Mouse (Mus musculus): ENCODE results near the gene Frs2. TPM values are rescaled to one million over a fixed set of nuclear protein-coding genes. Genes with fewer than 3 reads are reported as not detected.
"Not testable (repeated sequence)": the region's sequence is repeated elsewhere in the genome, so short reads cannot be mapped to it uniquely, and the experiment has no call there.

Gene Frs2
- polyA plus RNA-seq, 2 experiments = 8.8 to 9.2 TPM

GRCm38 (mm10) chr10:117042295-117042694, 106.0 kb downstream of the Frs2 start:
- no peak for TF ChIP-seq EP300 (IDR thresholded peaks at IDR 0.05; ENCODE audit: low read depth)
- no peak for TF ChIP-seq CTCF (IDR thresholded peaks at IDR 0.05; ENCODE audit: low read depth)
- ATAC-seq (ENCODE audit: insufficient read depth) = no peak
- Histone ChIP-seq H3K27ac (no peak overlapping the region), H3K4me2 (ENCODE audit: low read depth) (no peak overlapping the region), H3K27me3 (ENCODE audit: control insufficient read depth, insufficient read depth, low read length) (no peaks in the 10 kb centered on the region), H3K9me3 (ENCODE audit: control insufficient read depth, low read length) (no peaks in the 10 kb centered on the region), H3K9ac (replicated peaks) (no peak overlapping the region), H3K4me3 (ENCODE audit: insufficient read depth in 1 of 2, low read depth in 2 of 2, low read length in 2 of 2) (no peak overlapping the region), H3K36me3 (replicated peaks; ENCODE audit: control insufficient read depth, insufficient read depth, low read depth) (no peaks in the 10 kb centered on the region), H3K4me1 (replicated peaks; ENCODE audit: control insufficient read depth in 2 of 2, insufficient read depth in 2 of 2, low read length in 1 of 2) (peaks cover 0 to 3% of the 10 kb centered on the region in 2 experiments; a peak in 2 of 4 replicates)
- 44% methylated on average over 14 of the region's 14 CpGs for WGBS (ENCODE audit: insufficient replicate concordance)
- DNase-seq (ENCODE audit: low read depth in 3 of 3, low spot score in 3 of 3) = no peak

- 60% methylated on average over 6 of the region's 6 CpGs for WGBS (ENCODE audit: insufficient replicate concordance)
- no peak for ATAC-seq (ENCODE audit: insufficient read depth)
- H3K36me3 ChIP-seq (replicated peaks; ENCODE audit: control insufficient read depth, insufficient read depth, low read depth) = no peaks in the 10 kb centered on the region
- H3K9me3 ChIP-seq (ENCODE audit: control insufficient read depth, low read length) = no peaks in the 10 kb centered on the region
- no peak overlapping the region for H3K4me2 ChIP-seq (ENCODE audit: low read depth)
- no peak overlapping the region for H3K27ac ChIP-seq
- no peaks in the 10 kb centered on the region for H3K27me3 ChIP-seq (ENCODE audit: control insufficient read depth, insufficient read depth, low read length)
- no peak for TF ChIP-seq EP300 (IDR thresholded peaks at IDR 0.05; ENCODE audit: low read depth)
- TF ChIP-seq CTCF (IDR thresholded peaks at IDR 0.05; ENCODE audit: low read depth) = peak; percentile 17; the same call in 1 of the 2 replicates
- DNase-seq (ENCODE audit: low read depth in 3 of 3, low spot score in 3 of 3) = no peak
- H3K9ac ChIP-seq (replicated peaks) = no peak overlapping the region
- no peak overlapping the region for H3K4me3 ChIP-seq (ENCODE audit: insufficient read depth in 1 of 2, low read depth in 2 of 2, low read length in 2 of 2)
- peaks cover 0 to 3% of the 10 kb centered on the region in 2 experiments; a peak in 2 of 4 replicates for H3K4me1 ChIP-seq (replicated peaks; ENCODE audit: control insufficient read depth in 2 of 2, insufficient read depth in 2 of 2, low read length in 1 of 2)
Measured at GRCm38 (mm10) chr10:117040355-117040754, 108.0 kb downstream of the Frs2 start.

GRCm38 (mm10) chr10:117033785-117034184, 114.5 kb downstream of the Frs2 start:
- H3K27me3 ChIP-seq (ENCODE audit: control insufficient read depth, insufficient read depth, low read length) = no peaks in the 10 kb centered on the region
- DNase-seq (ENCODE audit: low read depth in 3 of 3, low spot score in 3 of 3) (peak; percentile 42 to 54 (median 52)), ATAC-seq (ENCODE audit: insufficient read depth) (no peak)
- no peak overlapping the region for H3K27ac ChIP-seq
- H3K4me3 ChIP-seq (ENCODE audit: insufficient read depth in 1 of 2, low read depth in 2 of 2, low read length in 2 of 2) = no peak overlapping the region
- TF ChIP-seq CTCF (IDR thresholded peaks at IDR 0.05; ENCODE audit: low read depth) (peak; percentile 88), EP300 (IDR thresholded peaks at IDR 0.05; ENCODE audit: low read depth) (no peak)
- no peaks in the 10 kb centered on the region for H3K36me3 ChIP-seq (replicated peaks; ENCODE audit: control insufficient read depth, insufficient read depth, low read depth)
- no peak overlapping the region for H3K4me2 ChIP-seq (ENCODE audit: low read depth)
- WGBS (ENCODE audit: insufficient replicate concordance) = 11% methylated on average over 8 of the region's 8 CpGs
- no peak overlapping the region for H3K9ac ChIP-seq (replicated peaks)
- H3K9me3 ChIP-seq (ENCODE audit: control insufficient read depth, low read length) = no peaks in the 10 kb centered on the region
- no peaks in the 10 kb centered on the region for H3K4me1 ChIP-seq (replicated peaks; ENCODE audit: control insufficient read depth in 2 of 2, insufficient read depth in 2 of 2, low read length in 1 of 2)

- TF ChIP-seq EP300 (IDR thresholded peaks at IDR 0.05; ENCODE audit: low read depth) = no peak
- TF ChIP-seq CTCF (IDR thresholded peaks at IDR 0.05; ENCODE audit: low read depth) = no peak
- Histone ChIP-seq H3K27me3 (ENCODE audit: control insufficient read depth, insufficient read depth, low read length) (no peaks in the 10 kb centered on the region), H3K4me2 (ENCODE audit: low read depth) (no peak overlapping the region), H3K4me3 (ENCODE audit: insufficient read depth in 1 of 2, low read depth in 2 of 2, low read length in 2 of 2) (no peak overlapping the region), H3K36me3 (replicated peaks; ENCODE audit: control insufficient read depth, insufficient read depth, low read depth) (no peaks in the 10 kb centered on the region), H3K4me1 (replicated peaks; ENCODE audit: control insufficient read depth in 2 of 2, insufficient read depth in 2 of 2, low read length in 1 of 2) (no peaks in the 10 kb centered on the region), H3K9me3 (ENCODE audit: control insufficient read depth, low read length) (no peaks in the 10 kb centered on the region), H3K27ac (no peak overlapping the region), H3K9ac (replicated peaks) (no peak overlapping the region)
- WGBS (ENCODE audit: insufficient replicate concordance) = 67% methylated on average over 3 of the region's 3 CpGs
- DNase-seq (ENCODE audit: low read depth in 3 of 3, low spot score in 3 of 3) (no peak), ATAC-seq (ENCODE audit: insufficient read depth) (no peak)
Measured at GRCm38 (mm10) chr10:117031160-117031559, 117.2 kb downstream of the Frs2 start.

- H3K4me2 ChIP-seq (ENCODE audit: low read depth) = no peak overlapping the region
- peaks cover 2% of the 10 kb centered on the region; the same call in 1 of the 2 replicates for H3K27me3 ChIP-seq (ENCODE audit: control insufficient read depth, insufficient read depth, low read length)
- DNase-seq (ENCODE audit: low read depth in 3 of 3, low spot score in 3 of 3) (no peak), ATAC-seq (ENCODE audit: insufficient read depth) (no peak)
- H3K36me3 ChIP-seq (replicated peaks; ENCODE audit: control insufficient read depth, insufficient read depth, low read depth) = no peaks in the 10 kb centered on the region
- H3K9ac ChIP-seq (replicated peaks) = no peak overlapping the region
- H3K9me3 ChIP-seq (ENCODE audit: control insufficient read depth, low read length) = no peaks in the 10 kb centered on the region
- no peaks in the 10 kb centered on the region for H3K4me1 ChIP-seq (replicated peaks; ENCODE audit: control insufficient read depth in 2 of 2, insufficient read depth in 2 of 2, low read length in 1 of 2)
- H3K4me3 ChIP-seq (ENCODE audit: insufficient read depth in 1 of 2, low read depth in 2 of 2, low read length in 2 of 2) = no peak overlapping the region
- no peak overlapping the region for H3K27ac ChIP-seq
- TF ChIP-seq CTCF (IDR thresholded peaks at IDR 0.05; ENCODE audit: low read depth) (no peak), EP300 (IDR thresholded peaks at IDR 0.05; ENCODE audit: low read depth) (no peak)
- 69% methylated on average over 8 of the region's 8 CpGs for WGBS (ENCODE audit: insufficient replicate concordance)
Measured at GRCm38 (mm10) chr10:117026176-117026575, 122.2 kb downstream of the Frs2 start.

- not testable (repeated sequence) for H3K4me3 ChIP-seq (ENCODE audit: insufficient read depth in 1 of 2, low read depth in 2 of 2, low read length in 2 of 2); H3K27me3 ChIP-seq (ENCODE audit: control insufficient read depth, insufficient read depth, low read length); H3K27ac ChIP-seq; H3K4me1 ChIP-seq (replicated peaks; ENCODE audit: control insufficient read depth in 2 of 2, insufficient read depth in 2 of 2, low read length in 1 of 2); H3K9ac ChIP-seq (replicated peaks); ATAC-seq (ENCODE audit: insufficient read depth); DNase-seq (ENCODE audit: low read depth in 3 of 3, low spot score in 3 of 3); H3K9me3 ChIP-seq (ENCODE audit: control insufficient read depth, low read length); H3K4me2 ChIP-seq (ENCODE audit: low read depth); H3K36me3 ChIP-seq (replicated peaks; ENCODE audit: control insufficient read depth, insufficient read depth, low read depth)
Measured at GRCm38 (mm10) chr10:117025776-117026175, 122.6 kb downstream of the Frs2 start.
